In the genomic region with DNA sequence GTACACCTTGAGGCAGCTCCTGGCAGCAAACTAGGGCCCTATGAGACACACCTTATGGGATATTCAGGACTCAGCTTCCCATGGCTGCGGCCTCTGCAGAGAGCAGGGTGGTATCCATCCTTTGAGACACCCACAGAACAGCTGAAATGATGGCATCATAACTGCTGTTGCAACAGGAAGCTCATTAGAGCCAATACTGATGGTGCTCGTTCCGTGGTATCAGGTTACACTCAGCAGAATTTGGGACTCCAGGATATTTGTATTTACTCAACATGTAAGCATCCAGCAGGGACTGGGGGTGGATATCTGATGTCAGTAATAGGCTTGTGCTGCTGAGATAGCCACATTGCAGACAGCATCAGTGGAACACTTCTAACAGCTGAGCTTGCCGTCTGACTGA, we compare ENCODE assay signal across 16 mouse cellular contexts.
DNase-seq lines count a peak whose midpoint lies in the region; ATAC-seq and TF ChIP-seq lines count a peak whose summit lies in the region.
"Had no signal": no experiment of that assay in that cellular context is flagged by ENCODE, and none has a peak within 500 bp of the region (broad histone marks: within the 10 kb centered on the region; RNA-seq: fewer than 3 reads in every experiment).

No protein-coding gene starts in this region.

- H3K27ac ChIP-seq in lung, embryonic 14.5 days (ENCODE audit: low read depth) = no peak overlapping the region
- H3K27ac ChIP-seq in midbrain, embryonic 11.5 days (ENCODE audit: low read depth, low read length) = no peak overlapping the region
- H3K27ac ChIP-seq in forebrain, embryonic 11.5 days (ENCODE audit: low read depth, low read length) = no peak overlapping the region
- H3K27ac ChIP-seq: hindbrain, embryonic 15.5 days had no signal

- no peaks in the 10 kb centered on the region for H3K27me3 ChIP-seq in lung, embryonic 14.5 days (ENCODE audit: insufficient read depth, low read length)
- H3K27me3 ChIP-seq in midbrain, embryonic 11.5 days (ENCODE audit: control insufficient read depth, insufficient read depth, low read length) = no peaks in the 10 kb centered on the region
- no peaks in the 10 kb centered on the region for H3K27me3 ChIP-seq in forebrain, embryonic 11.5 days (ENCODE audit: control insufficient read depth, insufficient read depth, low read length)
- H3K27me3 ChIP-seq: heart, embryonic 12.5 days; hindbrain, embryonic 15.5 days had no signal

- H3K9me3 ChIP-seq in lung, embryonic 14.5 days (ENCODE audit: low read depth, low read length) = no peaks in the 10 kb centered on the region
- H3K9me3 ChIP-seq in midbrain, embryonic 11.5 days (ENCODE audit: control insufficient read depth, low read length) = no peaks in the 10 kb centered on the region
- no peaks in the 10 kb centered on the region; the same call in 1 of the 2 replicates for H3K9me3 ChIP-seq in forebrain, embryonic 11.5 days (ENCODE audit: control insufficient read depth, low read length)
- H3K9me3 ChIP-seq: hindbrain, embryonic 15.5 days had no signal

- H3K4me1 ChIP-seq in lung, embryonic 14.5 days (ENCODE audit: insufficient read depth) = no peaks in the 10 kb centered on the region
- no peaks in the 10 kb centered on the region for H3K4me1 ChIP-seq in midbrain, embryonic 11.5 days (ENCODE audit: control insufficient read depth, insufficient read depth, low read length)
- H3K4me1 ChIP-seq in forebrain, embryonic 11.5 days (replicated peaks; ENCODE audit: control insufficient read depth, insufficient read depth, low read length) = no peaks in the 10 kb centered on the region
- H3K4me1 ChIP-seq: hindbrain, embryonic 15.5 days had no signal

- ATAC-seq in lung, embryonic 14.5 days (ENCODE audit: insufficient read depth) = peak; percentile 52; the same call in 1 of the 2 replicates
- ATAC-seq in megakaryocyte progenitor cell, adult 5-6 weeks (replicated peaks; ENCODE audit: poor library complexity) = peak; percentile 82
- ATAC-seq in midbrain, embryonic 11.5 days (ENCODE audit: low FRiP score) = no peak
- ATAC-seq in forebrain, embryonic 11.5 days (replicated peaks; ENCODE audit: low FRiP score) = no peak
- ATAC-seq: forebrain, embryonic 14.5 days had no signal

- no peak overlapping the region for H3K4me2 ChIP-seq in lung, embryonic 14.5 days
- H3K4me2 ChIP-seq in midbrain, embryonic 11.5 days = no peak overlapping the region
- H3K4me2 ChIP-seq in forebrain, embryonic 11.5 days (ENCODE audit: low read depth, low read length, severe bottlenecking) = no peak overlapping the region
- H3K4me2 ChIP-seq: heart, embryonic 12.5 days; hindbrain, embryonic 15.5 days had no signal

- no peaks in the 10 kb centered on the region for H3K36me3 ChIP-seq in lung, embryonic 14.5 days (ENCODE audit: insufficient read depth)
- H3K36me3 ChIP-seq in midbrain, embryonic 11.5 days (ENCODE audit: control insufficient read depth, insufficient read depth, low read length) = no peaks in the 10 kb centered on the region
- no peaks in the 10 kb centered on the region for H3K36me3 ChIP-seq in forebrain, embryonic 11.5 days (ENCODE audit: control insufficient read depth, insufficient read depth, low read length)
- H3K36me3 ChIP-seq: heart, embryonic 12.5 days; hindbrain, embryonic 15.5 days had no signal

- no peak for TF ChIP-seq CTCF in lung, embryonic 14.5 days (IDR thresholded peaks at IDR 0.05; ENCODE audit: low read depth)
- TF ChIP-seq CTCF in brain, embryonic 14.5 days (IDR thresholded peaks at IDR 0.05; ENCODE audit: borderline replicate concordance, extremely low read depth, insufficient read depth, insufficient read length) = no peak

- no peak overlapping the region for H3K4me3 ChIP-seq in lung, embryonic 14.5 days (ENCODE audit: low read depth, low read length)
- H3K4me3 ChIP-seq in midbrain, embryonic 11.5 days (ENCODE audit: low read depth, low read length) = no peak overlapping the region
- H3K4me3 ChIP-seq in forebrain, embryonic 11.5 days (ENCODE audit: low read depth, low read length) = no peak overlapping the region
- H3K4me3 ChIP-seq: heart, embryonic 12.5 days; hindbrain, embryonic 15.5 days had no signal

- 33% methylated on average over 4 of the region's 4 CpGs for WGBS in lung, embryonic 14.5 days
- 83% methylated on average over 4 of the region's 4 CpGs for WGBS in midbrain, embryonic 11.5 days
- 80% methylated on average over 4 of the region's 4 CpGs for WGBS in forebrain, embryonic 11.5 days

- no peak overlapping the region for H3K9ac ChIP-seq in lung, embryonic 14.5 days
- H3K9ac ChIP-seq in midbrain, embryonic 11.5 days (ENCODE audit: low read length) = no peak overlapping the region
- H3K9ac ChIP-seq in forebrain, embryonic 11.5 days (ENCODE audit: low read length) = no peak overlapping the region
- H3K9ac ChIP-seq: heart, embryonic 12.5 days; hindbrain, embryonic 15.5 days had no signal

- DNase-seq in lung, embryonic 14.5 days = peak; percentile 63
- DNase-seq in lung, postnatal 25 days (ENCODE audit: low spot score) = no peak
- peak; percentile 37 for DNase-seq in MN1 (ENCODE audit: low spot score)
- peak; percentile 5 for DNase-seq in brain, embryonic 14.5 days (ENCODE audit: low read depth)
- no peak for DNase-seq in midbrain, embryonic 11.5 days (ENCODE audit: low spot score, missing footprints)
- no peak for DNase-seq in forebrain, embryonic 11.5 days (ENCODE audit: low spot score)
- DNase-seq: cerebellum, adult 8-10 months; heart, postnatal 36 days; kidney, adult 11 months; kidney, postnatal 14 days; midbrain, embryonic 14.5 days; retina, postnatal 1 day had no signal

- TF ChIP-seq POLR2A in brain, embryonic 14.5 days (IDR thresholded peaks at IDR 0.05; ENCODE audit: borderline replicate concordance, extremely low read depth, insufficient read depth, insufficient read length, poor library complexity, severe bottlenecking) = no peak

Comparison
In these comparisons a context has a peak if more than half of its experiments do, and no peak if none do; other contexts are left out.
1. DNase-seq: peak in lung, embryonic 14.5 days (single experiment), MN1 (single experiment) and brain, embryonic 14.5 days (single experiment); none in lung, postnatal 25 days (single experiment), midbrain, embryonic 11.5 days (single experiment) and forebrain, embryonic 11.5 days (single experiment).
2. ATAC-seq: peak in lung, embryonic 14.5 days (single experiment) and megakaryocyte progenitor cell, adult 5-6 weeks (single experiment); none in midbrain, embryonic 11.5 days (single experiment) and forebrain, embryonic 11.5 days (single experiment).